Mouse (Mus musculus) spleen, postnatal 14 days (tissue): ENCODE data around the gene Ctnna3.
"Not testable (repeated sequence)": the region's sequence is repeated elsewhere in the genome, so short reads cannot be mapped to it uniquely, and the experiment has no call there.

Experiments
- DNase-seq, 2 experiments: peaks; one replicate each; pipeline ENCODE4 v3.0.0; 2021 to 2022; ENCODE audit warnings: low spot score in 2 of 2

Ctnna3 gene

GRCm38 (mm10) chr10:64901726-64902125 is 1471.8 kb downstream of the Ctnna3 start:
- no peak for DNase-seq

DNA sequence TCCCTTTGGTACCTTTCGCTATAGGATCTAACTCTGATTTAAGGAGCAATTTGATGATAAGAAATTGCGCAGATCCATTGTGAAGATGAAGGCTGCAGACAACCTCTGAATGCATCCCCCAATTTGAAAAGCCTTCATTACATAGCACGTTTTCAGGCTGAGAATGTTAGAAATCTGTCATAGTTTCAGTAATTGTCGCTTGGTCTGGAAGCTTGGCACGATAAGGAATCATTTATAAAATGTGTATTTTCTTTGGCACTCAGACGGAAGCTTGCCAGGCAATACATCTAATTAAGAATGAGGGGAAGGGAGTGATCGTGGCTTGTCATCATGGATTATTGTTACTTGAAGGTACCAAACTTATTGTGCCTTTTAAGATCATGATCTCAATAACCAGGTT is 1511.1 kb downstream of the Ctnna3 start:
- no peak for DNase-seq

DNA sequence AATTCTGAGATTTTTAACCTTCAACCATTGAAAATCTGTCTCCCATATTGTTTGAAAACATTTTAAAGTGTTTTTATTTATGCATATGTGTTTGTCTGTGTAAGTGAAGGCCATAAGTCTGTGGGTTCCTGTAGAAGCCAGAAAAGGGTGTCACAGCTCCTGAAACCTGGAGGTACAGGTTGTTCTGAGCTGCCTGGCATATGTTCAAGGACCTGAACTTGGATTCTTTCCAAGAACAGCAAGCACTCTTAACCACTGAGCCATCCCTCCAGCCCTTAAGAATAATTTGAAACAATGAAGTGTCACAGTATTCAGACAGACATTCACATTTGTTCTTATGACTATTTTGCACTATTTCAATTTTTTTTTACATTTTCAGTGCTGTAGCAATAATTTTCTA is 1528.5 kb downstream of the Ctnna3 start:
- DNase-seq = no peak

GRCm38 (mm10) chr10:64992871-64993270 is 1563.0 kb downstream of the Ctnna3 start:
- no peak for DNase-seq

- DNase-seq = no peak
Measured at GRCm38 (mm10) chr10:65013525-65013924, 1583.6 kb downstream of the Ctnna3 start.

- DNase-seq = no peak
Measured at GRCm38 (mm10) chr10:65022667-65023066, 1592.8 kb downstream of the Ctnna3 start.

- not testable (repeated sequence) for DNase-seq
Measured at GRCm38 (mm10) chr10:65033516-65033915, 1603.6 kb downstream of the Ctnna3 start.
